Mouse (Mus musculus): ENCODE data around the gene Copz1.

- TF ChIP-seq CTCF (IDR thresholded peaks at IDR 0.05) (peak; percentile 61), EP300 (IDR thresholded peaks at IDR 0.05) (no peak)
Observed at GRCm38 (mm10) chr15:103279750-103280149, 7.2 kb downstream of the Copz1 start.

Data from lung, postnatal 0 days (tissue).